Mouse (Mus musculus): ENCODE results near the gene Dnajc5. TPM values are rescaled to one million over a fixed set of nuclear protein-coding genes. Genes with fewer than 3 reads are reported as not detected.

Dnajc5 gene
- polyA plus RNA-seq (2012; rRNA removed) = 152 and 190 TPM in 2 replicates

DNA sequence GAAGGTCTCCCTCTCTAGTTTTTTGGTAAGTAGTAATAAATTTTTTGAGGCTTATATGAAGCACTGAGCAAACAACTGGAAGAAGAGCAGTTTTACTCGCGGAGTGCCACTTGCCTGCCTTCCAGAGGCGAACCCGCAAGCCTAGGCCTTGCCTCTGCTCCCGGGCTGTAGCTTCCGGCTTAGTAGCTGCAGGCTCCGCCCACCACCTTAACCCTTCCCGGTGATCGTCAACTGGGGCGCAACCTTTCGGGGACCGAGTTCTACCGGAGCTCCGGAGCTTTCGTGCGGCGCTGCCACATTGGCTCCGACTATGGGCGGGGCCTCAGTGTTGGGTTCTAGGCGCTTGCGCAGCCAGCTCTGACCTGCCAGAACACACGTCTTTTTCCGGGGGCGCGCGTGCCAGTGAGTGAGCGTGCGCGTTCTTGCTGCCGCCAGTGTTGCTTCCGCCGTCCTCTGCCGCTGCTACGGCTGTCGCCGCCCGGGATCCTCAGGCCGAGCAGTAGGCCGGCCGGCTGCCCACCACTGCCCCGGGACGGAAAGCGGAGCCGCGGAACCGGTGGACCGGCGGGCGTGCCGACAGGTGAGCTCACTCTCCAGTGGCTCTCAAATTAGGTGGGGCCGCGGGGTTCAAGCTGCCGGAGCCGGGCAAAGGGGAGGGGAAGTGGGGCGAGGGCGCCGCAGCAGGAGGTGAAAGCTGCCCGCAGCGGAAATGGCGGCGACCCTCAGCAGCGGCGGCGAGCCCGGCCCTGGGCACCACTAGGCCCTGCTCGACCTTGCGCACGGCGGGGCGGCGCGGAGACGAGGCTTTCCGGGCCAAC is at the start of gene Dnajc5:
Gene Dnajc5 (plus strand): TSS at position 368 of the 818 bp plus-strand sequence.
- DNase-seq (ENCODE audit: low read depth) = peak; percentile 99
- TF ChIP-seq CTCF (IDR thresholded peaks at IDR 0.05; ENCODE audit: borderline replicate concordance, extremely low read depth, insufficient read depth, insufficient read length) = no peak
- TF ChIP-seq POLR2A (IDR thresholded peaks at IDR 0.05; ENCODE audit: borderline replicate concordance, extremely low read depth, insufficient read depth, insufficient read length, poor library complexity, severe bottlenecking) = peak; percentile 54; the same call in 1 of the 2 replicates

DNA sequence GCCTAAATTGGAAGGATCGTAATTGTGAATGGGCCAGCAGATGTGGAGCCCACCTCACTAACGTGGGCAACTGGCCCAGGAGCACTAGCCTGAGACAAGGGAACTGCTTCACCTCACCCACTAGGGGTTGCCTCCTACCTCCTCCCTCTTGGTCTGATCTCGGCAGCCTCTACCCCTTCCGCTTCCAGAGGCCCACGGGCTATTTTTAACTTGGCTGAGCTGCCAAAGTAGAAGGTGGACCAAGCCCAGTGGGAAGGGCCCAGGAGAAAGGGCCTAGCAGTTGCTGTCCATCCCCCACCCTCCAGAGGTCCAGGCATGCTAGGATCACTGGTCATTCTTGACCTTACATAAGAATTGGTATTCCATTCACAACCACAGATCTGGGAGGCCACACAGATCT is 49.0 kb upstream of the Dnajc5 start:
- no peak for DNase-seq (ENCODE audit: low read depth)
- no peak for TF ChIP-seq POLR2A (IDR thresholded peaks at IDR 0.05; ENCODE audit: borderline replicate concordance, extremely low read depth, insufficient read depth, insufficient read length, poor library complexity, severe bottlenecking)
- no peak for TF ChIP-seq CTCF (IDR thresholded peaks at IDR 0.05; ENCODE audit: borderline replicate concordance, extremely low read depth, insufficient read depth, insufficient read length)

DNA sequence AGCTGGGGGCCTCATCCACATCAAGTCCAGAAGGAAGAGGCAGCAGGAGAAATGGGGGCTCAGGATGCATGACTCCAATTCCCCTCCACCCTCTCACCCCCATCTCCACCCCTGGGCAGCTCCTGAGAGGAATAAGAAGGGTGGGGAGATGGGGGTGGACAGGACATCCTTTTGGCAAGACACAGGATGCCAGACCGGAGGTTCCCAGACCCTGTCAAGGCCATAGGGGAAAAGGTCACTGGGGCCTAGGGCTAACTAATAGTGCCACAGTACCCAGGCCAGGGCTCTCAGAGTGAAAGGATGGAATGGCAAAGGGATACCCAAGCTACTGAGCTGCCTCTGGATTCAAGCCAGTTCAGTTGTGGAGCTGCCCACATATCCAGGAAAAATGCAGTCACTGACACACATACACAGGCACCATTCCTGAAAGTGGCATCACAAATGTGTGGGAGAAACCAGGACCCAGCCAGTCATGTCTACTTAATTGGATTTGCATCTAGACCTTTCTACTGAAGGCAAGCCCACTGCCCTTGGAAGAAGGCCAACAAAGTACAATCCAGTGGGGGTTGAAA is 47.9 kb upstream of the Dnajc5 start:
- no peak for DNase-seq (ENCODE audit: low read depth)
- TF ChIP-seq CTCF (IDR thresholded peaks at IDR 0.05; ENCODE audit: borderline replicate concordance, extremely low read depth, insufficient read depth, insufficient read length) = no peak
- TF ChIP-seq POLR2A (IDR thresholded peaks at IDR 0.05; ENCODE audit: borderline replicate concordance, extremely low read depth, insufficient read depth, insufficient read length, poor library complexity, severe bottlenecking) = no peak

DNA sequence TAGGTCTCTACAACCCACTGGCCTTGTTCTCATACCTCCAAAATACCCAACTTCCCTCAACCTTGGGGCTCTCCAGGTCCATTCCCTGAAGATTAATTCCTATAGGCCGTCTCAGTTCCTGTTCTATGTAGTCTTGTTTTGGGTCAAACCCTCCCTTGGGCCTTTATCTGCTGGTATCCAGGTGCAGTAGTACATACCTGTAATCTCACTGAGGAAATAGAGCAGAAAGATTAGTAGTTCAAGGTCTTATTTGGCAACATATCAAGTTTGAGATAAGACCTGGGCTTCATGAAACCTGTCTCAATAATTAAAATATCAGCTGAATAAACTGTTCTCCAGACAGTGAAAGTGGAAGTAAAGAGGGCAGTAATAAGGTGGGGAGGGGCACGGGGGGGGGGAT is 37.2 kb upstream of the Dnajc5 start:
- DNase-seq (ENCODE audit: low read depth) = no peak
- no peak for TF ChIP-seq POLR2A (IDR thresholded peaks at IDR 0.05; ENCODE audit: borderline replicate concordance, extremely low read depth, insufficient read depth, insufficient read length, poor library complexity, severe bottlenecking)
- TF ChIP-seq CTCF (IDR thresholded peaks at IDR 0.05; ENCODE audit: borderline replicate concordance, extremely low read depth, insufficient read depth, insufficient read length) = no peak

DNA sequence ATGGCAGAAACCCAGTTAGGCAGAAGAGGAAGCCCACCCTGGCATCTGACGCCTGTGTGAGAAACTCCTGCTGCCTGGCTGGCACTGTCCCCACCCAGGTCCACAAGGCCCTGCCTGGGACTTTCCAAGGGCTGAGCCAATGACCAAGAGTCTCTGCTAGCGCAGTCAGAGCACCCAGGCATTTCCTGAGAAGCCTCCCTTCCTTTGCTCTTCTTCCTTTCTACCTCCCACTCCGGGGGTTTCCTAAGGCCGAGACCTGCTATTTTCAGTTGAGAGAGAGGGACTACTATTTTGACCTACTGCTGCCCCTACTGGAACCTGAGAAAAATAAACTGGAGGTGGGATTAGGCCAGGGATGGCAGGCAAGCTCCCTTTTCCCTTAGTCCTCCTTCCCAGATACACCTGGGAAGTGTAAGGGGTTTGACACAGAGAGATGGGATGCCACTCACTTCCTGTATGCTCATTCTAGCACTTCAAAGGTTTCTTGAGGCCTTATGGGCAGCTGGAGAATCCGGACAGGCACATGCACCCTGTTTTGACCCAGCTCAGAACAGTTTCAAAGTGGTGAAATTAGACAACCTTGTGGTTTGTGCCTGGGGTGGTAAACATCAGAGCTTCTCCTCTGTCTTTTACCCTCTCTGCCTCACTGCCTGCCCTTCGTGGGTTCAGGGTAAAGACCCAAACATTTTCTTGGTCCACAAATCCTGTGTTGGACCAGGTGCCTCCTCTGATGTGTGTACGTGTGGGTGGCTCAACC is 36.5 kb upstream of the Dnajc5 start:
- no peak for DNase-seq (ENCODE audit: low read depth)
- TF ChIP-seq CTCF (IDR thresholded peaks at IDR 0.05; ENCODE audit: borderline replicate concordance, extremely low read depth, insufficient read depth, insufficient read length) (peak; percentile 6; the same call in 1 of the 2 replicates), POLR2A (IDR thresholded peaks at IDR 0.05; ENCODE audit: borderline replicate concordance, extremely low read depth, insufficient read depth, insufficient read length, poor library complexity, severe bottlenecking) (no peak)

DNA sequence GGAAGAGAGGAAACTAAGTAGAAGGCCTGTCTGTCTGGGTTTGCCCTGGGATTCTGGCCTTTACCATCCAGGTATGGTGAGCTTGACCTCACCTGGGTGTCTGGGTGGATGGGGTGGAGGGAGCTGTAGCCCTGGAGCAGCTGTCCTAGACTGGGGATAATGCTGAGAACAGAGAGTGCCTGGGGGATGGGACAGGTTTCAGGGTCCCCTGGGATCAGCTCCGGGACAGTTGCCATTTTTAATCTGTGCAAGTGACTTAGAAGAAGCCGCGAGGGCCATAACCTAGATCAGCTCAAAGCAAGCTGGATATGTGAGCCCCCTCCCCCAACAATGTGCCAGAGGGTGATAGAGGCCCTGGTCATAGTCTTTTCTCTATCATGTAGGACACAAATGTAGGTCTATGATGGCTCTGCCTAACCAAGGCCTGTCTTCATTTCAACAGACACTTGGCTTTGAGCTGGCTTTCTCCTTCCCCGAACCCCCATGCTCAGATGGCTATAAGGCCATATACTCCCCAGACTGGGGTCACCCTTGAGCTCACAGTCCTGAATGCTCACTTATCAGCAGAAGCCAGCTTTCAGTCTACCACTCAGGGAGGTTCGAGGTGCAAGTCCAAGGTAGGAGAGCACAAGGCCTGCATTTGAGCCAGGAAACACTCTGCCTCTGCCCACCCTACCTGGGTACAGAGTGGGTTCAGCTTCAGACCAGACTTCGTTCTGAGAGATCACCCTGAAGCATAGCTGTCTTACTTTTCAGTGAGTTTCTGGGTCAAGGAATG is 35.6 kb upstream of the Dnajc5 start:
- DNase-seq (ENCODE audit: low read depth) = no peak
- TF ChIP-seq POLR2A (IDR thresholded peaks at IDR 0.05; ENCODE audit: borderline replicate concordance, extremely low read depth, insufficient read depth, insufficient read length, poor library complexity, severe bottlenecking) (no peak), CTCF (IDR thresholded peaks at IDR 0.05; ENCODE audit: borderline replicate concordance, extremely low read depth, insufficient read depth, insufficient read length) (no peak)

DNA sequence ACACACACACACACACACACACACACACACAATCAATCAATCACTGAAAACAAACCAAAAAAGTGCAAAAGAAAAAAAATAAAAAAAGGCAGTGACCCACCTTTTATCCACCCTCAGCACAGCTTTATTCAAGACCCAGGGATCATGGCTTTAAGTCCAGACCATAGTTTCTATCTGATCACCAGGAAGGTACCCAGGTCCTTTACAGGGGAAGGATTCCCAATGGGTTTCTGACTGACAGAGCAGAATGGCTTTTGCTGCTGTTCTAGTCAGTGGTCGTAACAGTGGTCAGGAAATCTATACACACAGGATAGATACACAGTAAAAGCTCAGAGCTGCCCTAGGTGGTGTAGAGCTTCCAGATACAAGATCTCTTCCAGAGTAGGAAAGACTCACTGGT is 34.5 kb upstream of the Dnajc5 start:
- DNase-seq (ENCODE audit: low read depth) = no peak
- no peak for TF ChIP-seq POLR2A (IDR thresholded peaks at IDR 0.05; ENCODE audit: borderline replicate concordance, extremely low read depth, insufficient read depth, insufficient read length, poor library complexity, severe bottlenecking)
- no peak for TF ChIP-seq CTCF (IDR thresholded peaks at IDR 0.05; ENCODE audit: borderline replicate concordance, extremely low read depth, insufficient read depth, insufficient read length)

DNA sequence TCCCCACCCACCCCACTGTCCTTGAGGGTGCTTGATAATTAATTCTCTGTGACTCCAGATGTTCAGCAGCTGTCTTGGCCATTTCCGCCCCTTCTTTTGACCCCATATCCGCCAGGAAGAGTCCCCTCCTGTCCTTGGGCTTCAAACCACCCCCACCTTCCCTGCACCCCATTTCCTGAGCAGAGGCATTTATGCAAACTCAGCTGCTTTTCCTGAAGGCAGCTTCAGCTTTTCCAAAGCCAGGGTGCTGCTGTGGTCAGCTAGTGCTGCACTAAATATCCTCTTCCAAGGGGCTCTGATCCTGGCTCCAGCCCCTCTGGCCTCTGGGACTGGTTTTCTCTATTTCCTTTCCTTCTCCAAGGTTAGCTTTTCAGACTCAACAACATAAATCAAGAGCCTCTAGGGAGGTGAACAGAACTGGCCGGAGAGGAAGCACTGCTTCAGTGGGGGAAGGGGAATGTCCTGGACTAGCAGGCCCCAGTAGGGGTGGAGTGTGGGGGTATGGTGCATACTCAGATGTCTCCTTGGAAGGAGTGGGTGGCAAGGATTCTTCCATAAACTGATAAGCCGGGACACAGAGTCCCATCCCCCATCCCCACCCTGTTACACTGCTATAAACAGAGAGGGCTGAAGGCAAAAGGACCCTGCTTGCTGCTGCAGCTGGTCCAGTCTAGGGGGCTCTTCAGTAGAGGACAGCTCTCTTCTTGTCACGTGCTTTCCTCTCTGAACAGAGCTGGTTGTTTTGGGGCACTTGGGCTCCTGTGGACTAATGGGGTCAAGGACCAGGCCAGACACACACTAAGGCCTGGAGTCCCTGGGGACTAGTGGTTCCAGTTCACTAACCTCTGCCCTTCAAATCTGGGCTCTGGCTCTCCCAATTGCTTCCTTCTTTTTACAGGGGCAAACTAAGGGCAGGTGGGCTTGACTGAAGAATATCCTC is 32.7 kb upstream of the Dnajc5 start:
- TF ChIP-seq POLR2A (IDR thresholded peaks at IDR 0.05; ENCODE audit: borderline replicate concordance, extremely low read depth, insufficient read depth, insufficient read length, poor library complexity, severe bottlenecking) (no peak), CTCF (IDR thresholded peaks at IDR 0.05; ENCODE audit: borderline replicate concordance, extremely low read depth, insufficient read depth, insufficient read length) (no peak)
- DNase-seq (ENCODE audit: low read depth) = no peak

DNA sequence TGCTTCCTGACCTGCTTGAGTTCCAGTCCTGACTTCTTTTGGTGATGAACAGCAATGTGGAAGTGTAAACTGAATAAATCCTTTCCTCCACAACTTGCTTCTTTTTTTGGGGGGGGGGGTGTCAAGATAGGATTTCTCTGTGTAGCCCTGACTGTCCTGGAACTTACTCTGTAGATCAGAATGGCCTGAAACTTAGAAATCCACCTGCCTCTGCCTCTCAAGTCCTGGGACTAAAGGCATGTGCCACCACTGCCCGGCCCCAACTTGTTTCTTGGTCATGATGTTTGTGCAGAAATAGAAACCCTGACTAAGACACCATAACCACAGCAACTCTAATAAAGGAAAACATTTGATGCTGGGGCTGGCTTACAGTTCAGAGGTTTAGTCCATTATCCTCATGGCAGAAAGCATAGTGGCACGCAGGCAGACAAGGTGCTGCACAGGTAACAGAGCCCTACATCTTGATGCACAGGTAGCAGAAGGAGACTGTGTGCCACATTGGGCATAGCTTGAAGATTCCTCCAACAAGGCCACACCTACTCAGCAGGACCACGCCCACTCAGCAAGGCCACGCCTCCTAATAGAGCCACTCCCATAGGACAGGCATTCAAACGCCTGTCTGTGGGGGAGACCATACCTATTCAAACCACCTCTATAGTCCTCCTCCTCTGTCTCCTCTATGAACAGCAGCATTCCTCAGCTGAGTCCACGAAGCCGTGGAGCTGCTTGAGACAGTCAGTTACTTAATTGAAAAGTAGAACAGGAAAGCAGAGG is 28.7 kb upstream of the Dnajc5 start:
- no peak for DNase-seq (ENCODE audit: low read depth)
- no peak for TF ChIP-seq POLR2A (IDR thresholded peaks at IDR 0.05; ENCODE audit: borderline replicate concordance, extremely low read depth, insufficient read depth, insufficient read length, poor library complexity, severe bottlenecking)
- TF ChIP-seq CTCF (IDR thresholded peaks at IDR 0.05; ENCODE audit: borderline replicate concordance, extremely low read depth, insufficient read depth, insufficient read length) = no peak

All from brain, embryonic 14.5 days (tissue).